Mouse (Mus musculus) forebrain, embryonic 10.5 days (tissue): ENCODE results near the gene Asxl2. TPM values are rescaled to one million over a fixed set of nuclear protein-coding genes. Genes with fewer than 3 reads are reported as not detected.
A peak's percentile ranks its signal among the peaks of the same experiment; 100 is the strongest.
"Not testable (repeated sequence)": the region's sequence is repeated elsewhere in the genome, so short reads cannot be mapped to it uniquely, and the experiment has no call there.

Experiments used
- DNase-seq: peaks from one replicate; pipeline ENCODE4 v3.0.0-alpha.2; 2017; ENCODE audit warnings: low spot score; ENCODE audit errors: extremely low spot score
- H3K27ac ChIP-seq: fragments of 300-500 bp; sonication (generic); 2 replicates; pipeline ENCODE4 v1.5.1; 2016; ENCODE audit warnings: mild to moderate bottlenecking
- H3K27me3 ChIP-seq: fragments of 300-500 bp; sonication (generic); 2 replicates; pipeline ENCODE4 v1.6.1; 2016; ENCODE audit warnings: mild to moderate bottlenecking; ENCODE audit not compliant: poor library complexity, severe bottlenecking
- H3K36me3 ChIP-seq: fragments of 300-500 bp; sonication (generic); replicated peaks from 2 replicates; pipeline ENCODE4 v1.6.1; 2016; ENCODE audit warnings: mild to moderate bottlenecking, moderate library complexity
- H3K4me1 ChIP-seq: fragments of 300-500 bp; sonication (generic); 2 replicates; pipeline ENCODE4 v1.6.1; 2016
- H3K4me3 ChIP-seq: fragments of 300-500 bp; sonication (generic); 2 replicates; pipeline ENCODE4 v1.5.1; 2016; ENCODE audit warnings: mild to moderate bottlenecking, moderate library complexity
- H3K9me3 ChIP-seq: fragments of 300-500 bp; sonication (generic); 2 replicates; pipeline ENCODE4 v1.6.1; 2016; ENCODE audit warnings: mild to moderate bottlenecking, moderate library complexity
- WGBS: fragments of 180-500 bp; shearing (Covaris S2); methylation state at CpG from one replicate; pipeline ENCODE4 v1.1.7; 2016; 5-methylcytosine and 5-hydroxymethylcytosine counted together
- polyA plus RNA-seq: library from polyadenylated mRNA; unstranded; fragments of >200 nt; fragmentation: Nextera tagmentation; extraction: Ambion mirVana; gene quantifications from 2 replicates; pipeline ENCODE4 v1.2.1, GENCODE M21; 2016

Asxl2 gene
- polyA plus RNA-seq, 1 experiment from 2014 or later, result 16.4 TPM

GRCm38 (mm10) chr12:3535446-3535845, 108.8 kb downstream of the Asxl2 start:
- not testable (repeated sequence) for H3K36me3 ChIP-seq, H3K27me3 ChIP-seq, H3K27ac ChIP-seq, H3K4me1 ChIP-seq, H3K4me3 ChIP-seq, DNase-seq
- peaks cover 29% of the 10 kb centered on the region for H3K9me3 ChIP-seq
- 97% methylated on average over 1 of the region's 1 CpGs for WGBS

GRCm38 (mm10) chr12:3537616-3538015, 111.0 kb downstream of the Asxl2 start:
- no peaks in the 10 kb centered on the region for H3K36me3 ChIP-seq
- DNase-seq, result no peak
- H3K4me1 ChIP-seq, result no peaks in the 10 kb centered on the region
- H3K27ac ChIP-seq, result no peak overlapping the region
- WGBS, result 85% methylated on average over 3 of the region's 3 CpGs
- H3K9me3 ChIP-seq, result peaks cover 16% of the 10 kb centered on the region; the same call in 1 of the 2 replicates
- H3K27me3 ChIP-seq, result no peaks in the 10 kb centered on the region
- no peak overlapping the region for H3K4me3 ChIP-seq

- H3K4me3 ChIP-seq, result no peak overlapping the region
- H3K36me3 ChIP-seq, result no peaks in the 10 kb centered on the region
- no peaks in the 10 kb centered on the region for H3K4me1 ChIP-seq
- H3K9me3 ChIP-seq, result peaks cover 16% of the 10 kb centered on the region; the same call in 1 of the 2 replicates
- H3K27me3 ChIP-seq, result no peaks in the 10 kb centered on the region
- no peak overlapping the region for H3K27ac ChIP-seq
- no peak for DNase-seq
- WGBS, result 79% methylated on average over 1 of the region's 1 CpGs
These were observed 111.4 kb downstream of the Asxl2 start for GRCm38 (mm10) chr12:3538036-3538435.

GRCm38 (mm10) chr12:3539605-3540004, 112.9 kb downstream of the Asxl2 start:
- H3K4me1 ChIP-seq, result no peaks in the 10 kb centered on the region
- H3K27ac ChIP-seq, result no peak overlapping the region
- H3K9me3 ChIP-seq, result peaks cover 11% of the 10 kb centered on the region; the same call in 1 of the 2 replicates
- H3K36me3 ChIP-seq, result no peaks in the 10 kb centered on the region
- DNase-seq, result no peak
- no peak overlapping the region for H3K4me3 ChIP-seq
- H3K27me3 ChIP-seq, result no peaks in the 10 kb centered on the region
- WGBS, result 88% methylated on average over 2 of the region's 2 CpGs

- Histone ChIP-seq H3K27me3 (no peaks in the 10 kb centered on the region), H3K9me3 (no peaks in the 10 kb centered on the region; the same call in 1 of the 2 replicates), H3K36me3 (no peaks in the 10 kb centered on the region), H3K4me1 (no peaks in the 10 kb centered on the region), H3K4me3 (no peak overlapping the region), H3K27ac (no peak overlapping the region)
- DNase-seq, result no peak
- WGBS, result 94% methylated on average over 7 of the region's 7 CpGs
These were observed 114.2 kb downstream of the Asxl2 start for GRCm38 (mm10) chr12:3540871-3541270.

GRCm38 (mm10) chr12:3545451-3545850, 118.8 kb downstream of the Asxl2 start:
- Histone ChIP-seq H3K27me3 (peaks cover 8% of the 10 kb centered on the region; the same call in 1 of the 2 replicates), H3K9me3 (no peaks in the 10 kb centered on the region), H3K36me3 (no peaks in the 10 kb centered on the region), H3K4me3 (no peak overlapping the region), H3K4me1 (peaks cover 35% of the 10 kb centered on the region), H3K27ac (no peak overlapping the region)
- no peak for DNase-seq
- 59% methylated on average over 3 of the region's 3 CpGs for WGBS

GRCm38 (mm10) chr12:3546121-3546658, 119.5 kb downstream of the Asxl2 start:
- WGBS, result 15% methylated on average over 4 of the region's 4 CpGs
- DNase-seq, result no peak
- Histone ChIP-seq H3K9me3 (no peaks in the 10 kb centered on the region), H3K4me3 (no peak overlapping the region), H3K4me1 (peaks cover 38% of the 10 kb centered on the region), H3K36me3 (no peaks in the 10 kb centered on the region), H3K27ac (no peak overlapping the region), H3K27me3 (peaks cover 8% of the 10 kb centered on the region; the same call in 1 of the 2 replicates)

GRCm38 (mm10) chr12:3546781-3547180, 120.1 kb downstream of the Asxl2 start:
- 31% methylated on average over 6 of the region's 6 CpGs for WGBS
- DNase-seq, result no peak
- Histone ChIP-seq H3K4me1 (peaks cover 38% of the 10 kb centered on the region), H3K27me3 (peaks cover 8% of the 10 kb centered on the region; the same call in 1 of the 2 replicates), H3K9me3 (no peaks in the 10 kb centered on the region), H3K36me3 (no peaks in the 10 kb centered on the region), H3K4me3 (no peak overlapping the region), H3K27ac (no peak overlapping the region)

GRCm38 (mm10) chr12:3547506-3547905, 120.8 kb downstream of the Asxl2 start:
- no peak for DNase-seq
- Histone ChIP-seq H3K27ac (no peak overlapping the region), H3K36me3 (no peaks in the 10 kb centered on the region), H3K4me1 (peaks cover 38% of the 10 kb centered on the region), H3K27me3 (peaks cover 8% of the 10 kb centered on the region; the same call in 1 of the 2 replicates), H3K4me3 (no peak overlapping the region), H3K9me3 (no peaks in the 10 kb centered on the region)
- whole genome bisulfite sequencing, result 47% methylated on average over 4 of the region's 4 CpGs

- 52% methylated on average over 3 of the region's 3 CpGs for WGBS
- Histone ChIP-seq H3K27me3 (peaks cover 8% of the 10 kb centered on the region; the same call in 1 of the 2 replicates), H3K4me1 (peaks cover 38% of the 10 kb centered on the region), H3K4me3 (no peak overlapping the region), H3K27ac (no peak overlapping the region), H3K36me3 (no peaks in the 10 kb centered on the region), H3K9me3 (no peaks in the 10 kb centered on the region)
- DNase-seq, result no peak
These were observed 121.3 kb downstream of the Asxl2 start for GRCm38 (mm10) chr12:3547911-3548310.

- H3K9me3 ChIP-seq, result no peaks in the 10 kb centered on the region
- H3K27ac ChIP-seq, result no peak overlapping the region
- DNase-seq, result no peak
- peaks cover 38% of the 10 kb centered on the region for H3K4me1 ChIP-seq
- no peak overlapping the region for H3K4me3 ChIP-seq
- WGBS, result 58% methylated on average over 5 of the region's 5 CpGs
- peaks cover 8% of the 10 kb centered on the region; the same call in 1 of the 2 replicates for H3K27me3 ChIP-seq
- H3K36me3 ChIP-seq, result no peaks in the 10 kb centered on the region
These were observed 122.0 kb downstream of the Asxl2 start for GRCm38 (mm10) chr12:3548582-3549211.

- no peaks in the 10 kb centered on the region for H3K36me3 ChIP-seq
- no peaks in the 10 kb centered on the region for H3K9me3 ChIP-seq
- 5% methylated on average over 13 of the region's 13 CpGs for WGBS
- peaks cover 38% of the 10 kb centered on the region for H3K4me1 ChIP-seq
- DNase-seq, result peak; percentile 45
- H3K27ac ChIP-seq, result peak overlapping the region; percentile 66
- H3K4me3 ChIP-seq, result peak overlapping the region; percentile 38
- peaks cover 8% of the 10 kb centered on the region; the same call in 1 of the 2 replicates for H3K27me3 ChIP-seq
These were observed 123.6 kb downstream of the Asxl2 start for GRCm38 (mm10) chr12:3550280-3550679.
